16 mouse cellular contexts compared by ENCODE assay signal in genomic region chr2:91856958-91857357, GRCm38 (mm10).
"Had no signal": no experiment of that assay in that cellular context is flagged by ENCODE, and none has a peak within 500 bp of the region (broad histone marks: within the 10 kb centered on the region; RNA-seq: fewer than 3 reads in every experiment).

No protein-coding gene starts in this region.

- H3K4me2 ChIP-seq: liver, embryonic 15.5 days; lung, embryonic 14.5 days; midbrain, embryonic 11.5 days; midbrain, embryonic 13.5 days; midbrain, embryonic 15.5 days; neural tube, embryonic 12.5 days; stomach, embryonic 15.5 days had no signal

- H3K36me3 ChIP-seq: liver, embryonic 15.5 days; midbrain, embryonic 13.5 days; midbrain, embryonic 15.5 days; neural tube, embryonic 12.5 days; stomach, embryonic 15.5 days had no signal

- DNase-seq: liver, postnatal 0 days; lung, embryonic 14.5 days; lung, postnatal 14 days; right cerebral cortex, postnatal 14 days; thymus, adult 2 months; thymus, postnatal 25 days; thymus, postnatal 4 days had no signal

- H3K9me3 ChIP-seq: liver, embryonic 15.5 days; megakaryocyte, embryonic 14.5 days; midbrain, embryonic 13.5 days; midbrain, embryonic 15.5 days; neural tube, embryonic 12.5 days; stomach, embryonic 15.5 days had no signal

- ATAC-seq: liver, postnatal 0 days; midbrain, embryonic 13.5 days; midbrain, embryonic 15.5 days had no signal

- H3K27me3 ChIP-seq: liver, embryonic 15.5 days; megakaryocyte, embryonic 14.5 days; midbrain, embryonic 13.5 days; midbrain, embryonic 15.5 days; neural tube, embryonic 12.5 days; stomach, embryonic 15.5 days had no signal

- H3K9ac ChIP-seq: liver, embryonic 15.5 days; liver, postnatal 0 days; lung, embryonic 14.5 days; midbrain, embryonic 13.5 days; midbrain, embryonic 15.5 days; neural tube, embryonic 12.5 days; stomach, embryonic 15.5 days had no signal

- H3K4me1 ChIP-seq: liver, embryonic 15.5 days; neural tube, embryonic 12.5 days; stomach, embryonic 15.5 days had no signal

- H3K4me3 ChIP-seq: liver, embryonic 15.5 days; megakaryocyte, embryonic 14.5 days; midbrain, embryonic 13.5 days; midbrain, embryonic 15.5 days; neural tube, embryonic 12.5 days; stomach, embryonic 15.5 days had no signal

- H3K27ac ChIP-seq: liver, embryonic 15.5 days; macrophage; midbrain, embryonic 13.5 days; midbrain, embryonic 15.5 days; neural tube, embryonic 12.5 days; stomach, embryonic 15.5 days; stomach, postnatal 0 days had no signal
